ENCODE assay signal across 20 mouse cellular contexts in the genomic region with DNA sequence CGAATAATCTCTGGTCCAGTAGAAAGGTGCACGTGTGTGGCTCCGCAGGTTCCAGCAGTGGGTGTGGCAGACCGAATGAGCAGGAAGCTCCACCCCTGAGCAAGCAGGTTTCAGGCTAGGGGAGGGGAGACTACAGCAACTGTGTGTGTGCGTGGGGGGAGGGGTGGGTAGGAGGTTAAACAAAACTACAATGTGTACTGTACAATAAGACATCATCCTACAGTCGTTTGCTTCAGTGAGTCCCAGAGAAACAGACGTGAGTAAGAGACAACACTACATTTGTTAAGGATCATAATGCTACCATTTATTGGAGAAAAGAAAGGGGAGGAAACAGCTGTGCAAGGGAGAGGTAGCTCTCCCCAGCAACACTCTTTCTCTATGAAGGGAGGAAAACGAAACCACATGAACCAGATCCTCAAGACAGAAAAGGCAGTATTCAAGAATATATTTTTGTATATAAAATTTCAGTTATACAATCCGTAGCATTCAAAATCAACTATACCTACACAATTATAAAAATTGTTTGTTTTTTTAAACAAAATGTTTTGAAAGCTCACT. TPM values are rescaled to one million over a fixed set of nuclear protein-coding genes. Genes with fewer than 3 reads are reported as not detected.
DNase-seq lines count a peak whose midpoint lies in the region; ATAC-seq and TF ChIP-seq lines count a peak whose summit lies in the region.
"Had no signal": no experiment of that assay in that cellular context is flagged by ENCODE, and none has a peak within 500 bp of the region (broad histone marks: within the 10 kb centered on the region; RNA-seq: fewer than 3 reads in every experiment).

No protein-coding gene starts in this region.

- H3K4me1 ChIP-seq in intestine, embryonic 16.5 days (ENCODE audit: control insufficient read depth, insufficient read depth, low read length), result no peaks in the 10 kb centered on the region
- H3K4me1 ChIP-seq in lung, postnatal 0 days (ENCODE audit: insufficient read depth, low read depth, low read length), result no peaks in the 10 kb centered on the region
- H3K4me1 ChIP-seq: embryonic facial prominence, embryonic 15.5 days; heart, embryonic 15.5 days; hindbrain, embryonic 13.5 days; midbrain, embryonic 15.5 days had no signal

- no peaks in the 10 kb centered on the region for H3K27me3 ChIP-seq in intestine, embryonic 16.5 days (replicated peaks; ENCODE audit: control insufficient read depth, insufficient read depth, low read length)
- no peaks in the 10 kb centered on the region for H3K27me3 ChIP-seq in lung, postnatal 0 days (replicated peaks; ENCODE audit: insufficient read depth, low read length)
- H3K27me3 ChIP-seq: embryonic facial prominence, embryonic 15.5 days; heart, embryonic 15.5 days; hindbrain, embryonic 13.5 days; midbrain, embryonic 15.5 days had no signal

- no peak for TF ChIP-seq EP300 in lung, postnatal 0 days (IDR thresholded peaks at IDR 0.05)

- no peak for TF ChIP-seq CTCF in lung, postnatal 0 days (IDR thresholded peaks at IDR 0.05)

- peak; percentile 31; the same call in 1 of the 2 replicates for ATAC-seq in intestine, embryonic 16.5 days
- no peak for ATAC-seq in lung, postnatal 0 days
- no peak for ATAC-seq in cerebellum, adult (ENCODE audit: insufficient number of reproducible peaks, low FRiP score, low TSS enrichment)
- ATAC-seq: midbrain, embryonic 15.5 days had no signal

- H3K4me2 ChIP-seq in intestine, embryonic 16.5 days (ENCODE audit: low read depth, low read length), result no peak overlapping the region
- no peak overlapping the region for H3K4me2 ChIP-seq in lung, postnatal 0 days (replicated peaks; ENCODE audit: low read depth, low read length)
- H3K4me2 ChIP-seq: embryonic facial prominence, embryonic 15.5 days; heart, embryonic 15.5 days; hindbrain, embryonic 13.5 days; midbrain, embryonic 15.5 days had no signal

- no peak overlapping the region for H3K4me3 ChIP-seq in intestine, embryonic 16.5 days (ENCODE audit: low read length)
- no peak overlapping the region for H3K4me3 ChIP-seq in lung, postnatal 0 days (ENCODE audit: low read depth, low read length)
- H3K4me3 ChIP-seq: embryonic facial prominence, embryonic 15.5 days; heart, embryonic 15.5 days; hindbrain, embryonic 13.5 days; midbrain, embryonic 15.5 days had no signal

- no peaks in the 10 kb centered on the region for H3K36me3 ChIP-seq in intestine, embryonic 16.5 days (ENCODE audit: control insufficient read depth, insufficient read depth, low read length)
- H3K36me3 ChIP-seq in lung, postnatal 0 days (ENCODE audit: insufficient read depth, low read length), result no peaks in the 10 kb centered on the region; the same call in 1 of the 2 replicates
- H3K36me3 ChIP-seq: hindbrain, embryonic 13.5 days; midbrain, embryonic 15.5 days had no signal

- H3K27ac ChIP-seq in intestine, embryonic 16.5 days (ENCODE audit: low read length), result no peak overlapping the region
- no peak overlapping the region for H3K27ac ChIP-seq in lung, postnatal 0 days (ENCODE audit: low read length)
- H3K27ac ChIP-seq: embryonic facial prominence, embryonic 15.5 days; heart, embryonic 15.5 days; hindbrain, embryonic 13.5 days; liver, embryonic 14.5 days; midbrain, embryonic 15.5 days had no signal

- no peaks in the 10 kb centered on the region for H3K9me3 ChIP-seq in intestine, embryonic 16.5 days (ENCODE audit: control insufficient read depth, low read length)
- no peaks in the 10 kb centered on the region for H3K9me3 ChIP-seq in lung, postnatal 0 days (ENCODE audit: low read length)
- H3K9me3 ChIP-seq: embryonic facial prominence, embryonic 15.5 days; heart, embryonic 15.5 days; hindbrain, embryonic 13.5 days; midbrain, embryonic 15.5 days had no signal

- peak; percentile 75 for DNase-seq in thymus, postnatal 0 days (ENCODE audit: low spot score)
- no peak for DNase-seq in thymus, postnatal 14 days
- DNase-seq in ES-CJ7 (ENCODE audit: low read depth, low spot score), result peak; percentile 50
- no peak for DNase-seq in gastrocnemius, postnatal 10 days
- no peak for DNase-seq in lung, postnatal 0 days (ENCODE audit: low spot score)
- DNase-seq: adrenal gland, adult 2 months; cerebellum, adult 11-12 months; left cerebral cortex, postnatal 4 days had no signal

- WGBS in intestine, embryonic 16.5 days, result 57% methylated on average over 9 of the region's 9 CpGs
- WGBS in lung, postnatal 0 days, result 65% methylated on average over 5 of the region's 9 CpGs

- no peak overlapping the region for H3K9ac ChIP-seq in intestine, embryonic 16.5 days (ENCODE audit: low read depth, low read length)
- no peak overlapping the region for H3K9ac ChIP-seq in lung, postnatal 0 days (replicated peaks; ENCODE audit: low read depth)
- H3K9ac ChIP-seq: embryonic facial prominence, embryonic 15.5 days; heart, embryonic 15.5 days; hindbrain, embryonic 13.5 days; liver, embryonic 14.5 days; midbrain, embryonic 15.5 days had no signal

RNA-seq across cellular contexts. Expression of a gene that starts 13.6 kb away (rescaled TPM):
- polyA plus RNA-seq in thymus, postnatal 0 days (2015; fragmentation: Nextera tagmentation; extraction: Ambion mirVana), result 2.8 and 3.9 TPM in 2 replicates
- not detected in 2 replicates for polyA plus RNA-seq in intestine, embryonic 16.5 days (2015; fragmentation: Nextera tagmentation; extraction: Ambion mirVana)
- under 1 TPM; 0.16 to 0.19 TPM for total RNA-seq in gastrocnemius, postnatal 10 days (2021)
- not detected in 2 replicates for polyA plus RNA-seq in lung, postnatal 0 days (2015; fragmentation: Nextera tagmentation; extraction: Ambion mirVana)
- total RNA-seq: adrenal gland, adult 2 months; common myeloid progenitor, adult 5-6 weeks; left cerebral cortex, postnatal 4 days had no signal
- polyA plus RNA-seq: adrenal gland, adult 2 months; embryonic facial prominence, embryonic 15.5 days; forebrain, embryonic 11.5 days; heart, embryonic 15.5 days; hindbrain, embryonic 13.5 days; kidney, embryonic 14.5 days; large intestine, adult 2 months; urinary bladder, adult 2 months had no signal

RNA-seq across cellular contexts. Expression of a gene that starts 20.1 kb away (rescaled TPM):
- polyA plus RNA-seq in thymus, postnatal 0 days (2015; fragmentation: Nextera tagmentation; extraction: Ambion mirVana), result 21.6 and 22.8 TPM in 2 replicates
- 28.6 and 33.3 TPM in 2 replicates for polyA plus RNA-seq in intestine, embryonic 16.5 days (2015; fragmentation: Nextera tagmentation; extraction: Ambion mirVana)
- 10 to 100 TPM; 12.1 to 12.8 TPM for total RNA-seq in gastrocnemius, postnatal 10 days (2021)
- polyA plus RNA-seq in lung, postnatal 0 days (2015; fragmentation: Nextera tagmentation; extraction: Ambion mirVana), result 19.3 and 20.3 TPM in 2 replicates

Comparison
In these comparisons a context has a peak if more than half of its experiments do, and no peak if none do; other contexts are left out.
1. DNase-seq: peak in thymus, postnatal 0 days (single experiment) and ES-CJ7 (single experiment); none in thymus, postnatal 14 days (single experiment), gastrocnemius, postnatal 10 days (single experiment) and lung, postnatal 0 days (single experiment).